Mouse (Mus musculus) mouse embryonic stem cell (cell line): ENCODE results near the gene P3h1.
"Not testable (repeated sequence)": the region's sequence is repeated elsewhere in the genome, so short reads cannot be mapped to it uniquely, and the experiment has no call there.

ENCODE experiments used
- in situ Hi-C, 2 experiments: fragments of 300-500 bp; cut with MboI; formaldehyde crosslinking; loops; 1 replicate in 1 of 2; 3 replicates in 1 of 2; pipeline ENCODE4 v1.14.3; 2019 to 2020; ENCODE audit warnings: low sequenced_read_pairs in 2 of 2, low pct_unique_long_range_greater_than_20kb in 1 of 2, mixed read lengths in 1 of 2; ENCODE audit not compliant: unreplicated experiment in 1 of 2

P3h1 gene

GRCm38 (mm10) chr4:119259344-119260254 is 26.9 kb downstream of the P3h1 start:
- in situ Hi-C loops, result no loop called here

- in situ Hi-C loops, result no loop called here
Observed at GRCm38 (mm10) chr4:119261087-119261713, 28.5 kb downstream of the P3h1 start.

DNA sequence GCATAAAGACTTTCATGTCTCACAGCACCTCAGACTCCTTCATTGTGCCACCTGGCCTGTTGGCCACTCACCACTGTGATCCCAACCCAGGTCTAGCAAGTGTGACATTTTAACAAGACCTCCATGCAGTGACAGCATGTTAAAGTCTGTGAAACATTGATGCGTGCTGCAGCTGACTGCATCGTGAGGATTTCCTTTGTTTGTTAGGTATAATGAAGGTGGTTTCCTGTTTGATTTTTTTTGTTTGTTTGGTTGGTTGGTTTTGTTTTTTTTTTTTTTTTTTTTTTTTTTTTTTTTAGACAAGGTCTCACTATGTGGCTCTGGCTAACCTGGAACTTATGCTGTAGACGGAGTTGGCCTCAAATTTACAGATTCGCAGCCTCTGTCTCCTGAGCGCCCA is 29.8 kb downstream of the P3h1 start:
- in situ Hi-C loops, result no loop called here

DNA sequence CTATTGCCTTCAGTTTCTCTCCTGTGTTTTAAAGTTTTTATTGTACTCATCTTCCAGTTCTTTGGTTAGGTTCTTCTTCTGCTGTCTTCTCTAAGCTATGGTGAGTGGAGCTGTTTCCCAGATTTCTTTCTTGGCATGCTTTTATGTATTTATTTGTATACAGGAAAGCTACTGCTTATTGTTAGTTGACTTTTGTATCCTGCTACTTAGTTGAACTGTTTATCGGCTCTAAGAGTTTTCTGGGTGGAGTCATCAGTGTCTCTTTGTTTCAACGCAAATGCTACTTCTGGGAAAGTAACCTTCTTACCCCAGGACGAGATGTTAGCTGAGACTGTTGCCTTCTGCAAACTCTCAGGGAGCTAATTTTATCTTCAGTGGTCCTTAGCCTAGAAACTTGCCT is 30.7 kb downstream of the P3h1 start:
- in situ Hi-C loops, result no loop called here

- in situ Hi-C loops, result no loop called here
Observed at GRCm38 (mm10) chr4:119266606-119267005, 33.9 kb downstream of the P3h1 start.

DNA sequence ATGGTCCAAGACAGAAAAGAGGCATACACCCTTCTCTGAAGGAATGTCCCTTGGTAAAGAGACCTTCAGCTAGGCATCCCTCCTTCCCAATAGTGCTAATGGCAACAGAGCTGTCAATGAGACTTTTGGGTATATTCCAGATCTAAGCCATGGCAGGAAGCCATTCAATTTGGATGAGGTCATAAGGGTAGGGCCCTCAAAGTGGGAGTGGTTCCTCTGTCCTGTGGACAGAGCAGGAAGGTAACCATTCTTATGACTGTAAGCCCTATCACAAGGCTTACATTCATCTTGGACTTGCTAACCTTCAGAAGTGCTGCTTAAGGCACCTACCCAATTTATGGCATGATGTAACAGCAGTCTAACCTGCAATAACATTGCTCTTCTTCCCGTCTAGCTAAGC is 41.9 kb downstream of the P3h1 start:
- in situ Hi-C loops, result no loop called here

GRCm38 (mm10) chr4:119275226-119275625 is 42.5 kb downstream of the P3h1 start:
- in situ Hi-C loops, result no loop called here

DNA sequence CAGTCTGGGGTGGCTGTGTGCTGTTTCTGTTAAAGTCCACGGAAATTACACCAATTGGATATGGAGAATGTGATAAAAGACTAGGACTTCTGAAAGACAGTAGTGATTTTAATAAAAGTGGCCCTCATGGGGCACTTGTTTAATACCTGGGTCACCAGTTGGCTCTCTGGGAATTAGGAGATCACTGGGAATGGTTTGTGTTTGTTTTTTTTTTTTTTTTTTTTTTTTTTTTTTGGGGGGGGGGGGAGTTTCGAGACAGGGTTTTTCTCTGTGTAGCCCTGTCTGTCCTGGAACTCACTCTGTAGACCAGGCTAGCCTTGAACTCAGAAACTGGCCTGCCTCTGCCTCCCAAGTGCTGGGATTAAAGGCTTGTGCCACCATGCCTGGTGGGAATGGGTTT is 43.0 kb downstream of the P3h1 start:
- in situ Hi-C loops, result no loop called here

DNA sequence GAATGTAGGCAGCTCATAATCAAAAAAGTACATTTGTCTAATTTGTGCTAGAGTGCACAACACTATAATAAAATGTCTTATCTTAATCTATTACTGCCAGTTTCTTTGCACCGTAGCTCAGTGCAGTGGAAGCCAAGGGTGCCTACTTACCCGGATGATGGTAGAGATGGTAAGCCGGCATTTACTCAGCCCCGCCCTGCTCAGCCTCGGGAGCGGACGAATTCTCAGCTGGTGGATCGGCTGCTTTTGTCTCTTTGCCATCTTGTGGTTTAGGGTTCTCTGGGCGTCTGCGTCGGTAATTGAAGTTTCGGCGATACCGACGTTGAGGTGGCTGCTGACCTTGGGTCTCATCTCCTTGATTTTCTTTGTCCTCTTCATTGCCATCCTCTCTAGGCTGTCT is 46.1 kb downstream of the P3h1 start:
- in situ Hi-C loops, result not testable (repeated sequence)

DNA sequence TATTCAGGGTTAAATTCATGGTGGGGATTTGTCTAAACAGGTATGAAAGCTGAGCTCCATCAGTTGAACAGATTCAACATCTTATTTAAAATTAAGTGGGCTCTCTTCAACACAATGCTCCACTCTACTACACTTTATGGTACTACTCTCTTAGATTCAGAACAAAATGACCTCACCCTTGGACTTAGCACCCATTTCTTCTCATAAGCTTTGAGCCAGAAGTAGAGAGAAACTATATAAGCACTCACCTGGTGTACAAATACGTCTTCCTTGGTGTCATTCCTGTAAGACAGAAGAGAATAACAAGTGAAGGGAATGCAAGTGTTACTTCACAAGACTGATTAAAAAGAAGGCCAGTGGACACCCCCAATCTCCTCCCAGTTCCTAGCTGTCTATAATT is 52.1 kb downstream of the P3h1 start:
- in situ Hi-C loops, result no loop called here

GRCm38 (mm10) chr4:119285336-119285735 is 52.6 kb downstream of the P3h1 start:
- in situ Hi-C loops, result no loop called here

DNA sequence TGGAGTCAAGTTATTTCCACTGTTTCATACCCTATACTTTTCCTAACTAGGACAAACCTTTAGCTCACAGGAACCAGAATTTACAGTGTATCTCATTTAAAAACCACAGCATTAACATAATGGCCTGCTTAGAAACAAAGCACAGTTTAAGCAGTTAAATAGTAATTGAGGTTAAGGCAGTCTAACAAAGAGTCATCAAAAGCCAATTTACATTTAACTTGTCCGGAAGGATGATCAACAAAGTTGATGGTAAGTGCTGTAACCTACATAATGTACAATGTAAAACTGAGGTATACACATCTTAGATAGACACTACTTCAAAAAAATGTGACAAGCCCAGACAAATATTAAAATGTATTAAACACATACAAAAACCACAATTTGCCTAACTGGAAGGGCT is 59.2 kb downstream of the P3h1 start:
- in situ Hi-C loops, result no loop called here

- in situ Hi-C loops, result no loop called here
Observed at GRCm38 (mm10) chr4:119292771-119293573, 60.3 kb downstream of the P3h1 start.

DNA sequence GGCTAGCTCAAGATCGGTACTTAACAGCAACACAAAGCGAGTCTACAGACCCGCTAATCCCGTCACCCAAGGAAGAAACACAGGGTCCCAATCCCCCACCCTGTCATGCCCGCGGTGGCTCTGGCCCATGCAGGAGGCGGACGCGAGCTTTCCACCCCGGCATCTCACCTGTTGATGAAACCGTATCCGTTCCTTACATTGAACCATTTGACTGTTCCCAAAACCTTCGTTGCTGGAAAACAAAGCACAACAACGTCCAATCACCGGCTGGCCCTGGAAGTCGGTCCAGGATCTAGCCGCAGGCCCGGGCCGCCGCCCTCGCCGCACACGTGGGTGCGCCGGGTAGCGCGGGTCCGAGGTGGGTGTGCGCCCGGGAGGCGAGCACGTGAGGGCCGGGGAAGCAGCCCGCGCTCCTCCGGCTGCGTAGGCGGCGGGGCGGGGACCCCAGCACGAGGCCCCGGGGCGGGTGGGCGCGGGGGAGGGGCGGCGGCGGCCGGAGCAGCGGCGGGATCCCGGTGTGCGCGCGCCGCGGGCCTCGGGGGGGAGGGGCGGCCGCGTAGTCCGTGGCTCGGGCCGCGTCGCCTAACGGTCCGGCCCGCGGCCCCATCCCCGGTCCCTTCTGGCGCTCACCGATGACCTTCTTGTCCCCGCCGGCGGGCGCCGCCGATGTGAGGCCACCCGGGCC is 61.0 kb downstream of the P3h1 start:
- in situ Hi-C loops, result no loop called here

GRCm38 (mm10) chr4:119294415-119295133 is 61.9 kb downstream of the P3h1 start, which contains the start of gene Ybx1:
Gene Ybx1 (minus strand): TSS chr4:119294604.
- in situ Hi-C loops, result no loop called here

DNA sequence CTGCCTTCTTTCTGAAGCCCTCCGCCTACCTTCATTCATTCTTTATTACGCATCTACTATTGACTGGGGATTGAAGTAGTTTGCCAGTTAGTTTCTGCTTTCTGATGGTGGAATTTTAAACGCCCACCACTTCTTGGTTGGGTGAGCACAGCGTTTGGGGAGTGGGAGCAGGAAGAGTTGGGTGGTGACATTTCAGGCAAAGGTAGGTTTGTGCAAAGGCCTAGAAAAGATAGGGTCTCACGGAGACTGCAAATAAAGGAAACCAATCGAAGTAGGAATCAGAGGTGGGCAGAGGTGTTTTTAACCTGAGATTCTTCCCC is 62.4 kb downstream of the P3h1 start:
- in situ Hi-C loops, result no loop called here

GRCm38 (mm10) chr4:119297361-119297760 is 64.6 kb downstream of the P3h1 start:
- in situ Hi-C loops, result no loop called here
